Mouse (Mus musculus) cerebellum, adult 2 months (tissue): ENCODE data around the gene Ptk6.

Source experiments
- CTCF ChIP-seq: fragments of 200-500 bp; IDR thresholded peaks from 2 replicates; pipeline ENCODE4 v1.5.1; 2011; ENCODE audit warnings: low read depth, mild to moderate bottlenecking, control low read depth, low read length, moderate library complexity, borderline replicate concordance; ENCODE audit not compliant: insufficient read depth
- POLR2A ChIP-seq: fragments of 200-500 bp; IDR thresholded peaks from 2 replicates; pipeline ENCODE4 v1.6.1; 2011; ENCODE audit warnings: low read length, control low read depth, borderline replicate concordance; ENCODE audit not compliant: insufficient read depth

GRCm38 (mm10) chr2:181160821-181161220 is 41.8 kb downstream of the Ptk6 start:
- TF ChIP-seq CTCF (no peak), POLR2A (no peak)
